In the genomic region with DNA sequence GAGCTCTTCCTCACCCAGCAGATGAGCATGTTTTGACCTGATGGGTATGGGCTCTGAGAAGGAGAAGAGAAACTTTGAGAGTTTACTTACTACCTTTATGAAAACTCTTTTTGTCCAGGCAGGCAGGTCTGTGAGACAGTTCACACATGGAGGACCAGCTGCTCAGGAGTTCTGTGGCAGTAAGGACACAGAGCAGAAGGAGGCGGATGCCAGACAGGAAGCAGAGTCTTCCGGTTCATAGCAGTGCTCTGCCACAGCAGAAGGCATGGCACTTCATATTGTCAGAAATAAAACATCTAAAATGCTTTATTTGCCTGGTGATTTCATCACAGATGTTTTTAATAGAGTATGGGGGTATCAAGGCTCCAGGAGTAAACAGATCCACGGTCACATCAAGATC, we compare ENCODE assay signal across 12 mouse cellular contexts. TPM values are rescaled to one million over a fixed set of nuclear protein-coding genes. Genes with fewer than 3 reads are reported as not detected.
DNase-seq lines count a peak whose midpoint lies in the region; ATAC-seq lines count a peak whose summit lies in the region.
"Had no signal": no experiment of that assay in that cellular context is flagged by ENCODE, and none has a peak within 500 bp of the region (broad histone marks: within the 10 kb centered on the region; RNA-seq: fewer than 3 reads in every experiment).

No protein-coding gene starts in this region.

- peak overlapping the region; percentile 67 for H3K27ac ChIP-seq in heart, embryonic 10.5 days
- no peak overlapping the region for H3K27ac ChIP-seq in liver, embryonic 11.5 days (ENCODE audit: low read depth, low read length)
- H3K27ac ChIP-seq in forebrain, embryonic 13.5 days: no peak overlapping the region
- H3K27ac ChIP-seq: embryonic facial prominence, embryonic 13.5 days; macrophage; neural tube, embryonic 12.5 days had no signal

- H3K4me1 ChIP-seq in heart, embryonic 10.5 days: peaks cover 17% of the 10 kb centered on the region
- peaks cover 5% of the 10 kb centered on the region; the same call in 1 of the 2 replicates for H3K4me1 ChIP-seq in liver, embryonic 11.5 days (replicated peaks; ENCODE audit: control insufficient read depth, insufficient read depth, low read length)
- H3K4me1 ChIP-seq in forebrain, embryonic 13.5 days: no peaks in the 10 kb centered on the region

- no peak overlapping the region for H3K4me2 ChIP-seq in liver, embryonic 11.5 days
- H3K4me2 ChIP-seq in forebrain, embryonic 13.5 days: no peak overlapping the region
- H3K4me2 ChIP-seq: embryonic facial prominence, embryonic 13.5 days; neural tube, embryonic 12.5 days had no signal

- intact Hi-C loops in left cerebral cortex, postnatal 10 days (cut with DNase I): no loop called here

- peak; percentile 55; the same call in 1 of the 2 replicates for ATAC-seq in liver, embryonic 11.5 days (replicated peaks; ENCODE audit: low FRiP score)
- ATAC-seq in hematopoietic stem cell, adult 5-6 weeks (replicated peaks in 1 of 2; ENCODE audit: insufficient read depth in 1 of 2, low FRiP score in 2 of 2, low TSS enrichment in 1 of 2, low read depth in 1 of 2, poor library complexity in 2 of 2, severe bottlenecking in 2 of 2): peak; percentile 95 to 98
- no peak for ATAC-seq in forebrain, embryonic 13.5 days

- no peak overlapping the region for H3K9ac ChIP-seq in liver, embryonic 11.5 days (ENCODE audit: low read depth, low read length)
- H3K9ac ChIP-seq in forebrain, embryonic 13.5 days: no peak overlapping the region
- H3K9ac ChIP-seq: embryonic facial prominence, embryonic 13.5 days; neural tube, embryonic 12.5 days had no signal

- DNase-seq in heart, embryonic 10.5 days (ENCODE audit: low spot score): no peak
- DNase-seq in heart, adult 8-10 months (ENCODE audit: low spot score): no peak
- no peak for DNase-seq in liver, embryonic 11.5 days (ENCODE audit: low spot score)
- DNase-seq in liver: no peak
- peak; percentile 18 to 37 for DNase-seq in natural killer cell, adult 2 months (ENCODE audit: low spot score in 2 of 2)
- no peak for DNase-seq in left cerebral cortex, postnatal 10 days (ENCODE audit: extremely low spot score in 1 of 2, low spot score in 2 of 2)
- DNase-seq: heart, postnatal 10 days had no signal

- no peak overlapping the region for H3K4me3 ChIP-seq in heart, embryonic 10.5 days
- H3K4me3 ChIP-seq in liver, embryonic 11.5 days (ENCODE audit: low read depth, low read length): no peak overlapping the region
- H3K4me3 ChIP-seq in forebrain, embryonic 13.5 days: no peak overlapping the region
- H3K4me3 ChIP-seq: embryonic facial prominence, embryonic 13.5 days; neural tube, embryonic 12.5 days had no signal

- 64% methylated on average over 3 of the region's 3 CpGs for WGBS in heart, embryonic 10.5 days
- WGBS in liver, embryonic 11.5 days: 49% methylated on average over 3 of the region's 3 CpGs
- WGBS in forebrain, embryonic 13.5 days: 90% methylated on average over 3 of the region's 3 CpGs

- no peaks in the 10 kb centered on the region for H3K27me3 ChIP-seq in heart, embryonic 10.5 days (ENCODE audit: insufficient read depth, poor library complexity, severe bottlenecking)
- H3K27me3 ChIP-seq in liver, embryonic 11.5 days (replicated peaks; ENCODE audit: control insufficient read depth, insufficient read depth, low read length): no peaks in the 10 kb centered on the region
- H3K27me3 ChIP-seq in forebrain, embryonic 13.5 days: no peaks in the 10 kb centered on the region
- H3K27me3 ChIP-seq: embryonic facial prominence, embryonic 13.5 days; neural tube, embryonic 12.5 days had no signal

- H3K9me3 ChIP-seq in heart, embryonic 10.5 days: no peaks in the 10 kb centered on the region
- no peaks in the 10 kb centered on the region for H3K9me3 ChIP-seq in liver, embryonic 11.5 days (ENCODE audit: control insufficient read depth, low read length)
- H3K9me3 ChIP-seq in forebrain, embryonic 13.5 days (replicated peaks): no peaks in the 10 kb centered on the region
- H3K9me3 ChIP-seq: embryonic facial prominence, embryonic 13.5 days; neural tube, embryonic 12.5 days had no signal

- H3K36me3 ChIP-seq in heart, embryonic 10.5 days: no peaks in the 10 kb centered on the region
- no peaks in the 10 kb centered on the region for H3K36me3 ChIP-seq in liver, embryonic 11.5 days (ENCODE audit: control insufficient read depth, insufficient read depth, low read length)
- no peaks in the 10 kb centered on the region for H3K36me3 ChIP-seq in forebrain, embryonic 13.5 days (ENCODE audit: poor library complexity, severe bottlenecking)
- H3K36me3 ChIP-seq: embryonic facial prominence, embryonic 13.5 days; neural tube, embryonic 12.5 days had no signal

RNA-seq across cellular contexts. Expression of a gene that starts 58.1 kb away (rescaled TPM):
- polyA plus RNA-seq in heart, embryonic 10.5 days (2016; fragmentation: Nextera tagmentation; extraction: Ambion mirVana): 1.4 and 2.2 TPM in 2 replicates
- total RNA-seq in heart, adult 8-10 months (2022): 1 to 10 TPM; 1.7 to 2.4 (median 2.0) TPM
- 2.1 and 2.4 TPM in 2 replicates for polyA plus RNA-seq in liver, embryonic 11.5 days (2014; fragmentation: Nextera tagmentation; extraction: Ambion mirVana)
- total RNA-seq in hematopoietic stem cell, adult 5-6 weeks (2017): 1.0 and 3.1 TPM in 2 replicates
- total RNA-seq in left cerebral cortex, postnatal 10 days (2021): 100 to 1,000 TPM; 147 to 153 TPM
- polyA plus RNA-seq in forebrain, embryonic 13.5 days (2015; fragmentation: Nextera tagmentation; extraction: Ambion mirVana): 1.5 and 1.6 TPM in 2 replicates

Comparison
In these comparisons a context has a peak if more than half of its experiments do, and no peak if none do; other contexts are left out.
1. DNase-seq: peak in natural killer cell, adult 2 months (2 of 2); none in heart, embryonic 10.5 days (single experiment), heart, adult 8-10 months (single experiment), liver, embryonic 11.5 days (single experiment), liver (single experiment) and left cerebral cortex, postnatal 10 days (0 of 2).
2. RNA of a gene that starts 58.1 kb away (total RNA-seq): 147 to 153 TPM in left cerebral cortex, postnatal 10 days; 1.7 to 2.4 TPM in heart, adult 8-10 months and 1.0 to 3.1 TPM in hematopoietic stem cell, adult 5-6 weeks; every median in the first group is over 10 times any median in the second.